Mouse (Mus musculus): ENCODE measurements at regions not wholly inside any gene's neighbourhood (a gene's known extent, or its start where the extent isn't known, plus 50 kb on each side); places are given as distances from the start of the nearest gene placed in this dataset.

GRCm38 (mm10) chr2:75311191-75311590, 347.9 kb upstream of the Hnrnpa3 start:
- no peaks in the 10 kb centered on the region for H3K4me1 ChIP-seq
- H3K9ac ChIP-seq, result no peak overlapping the region
- WGBS, result 44% methylated on average over 4 of the region's 4 CpGs
- H3K27ac ChIP-seq, result no peak overlapping the region
- no peaks in the 10 kb centered on the region for H3K9me3 ChIP-seq
- H3K36me3 ChIP-seq, result no peaks in the 10 kb centered on the region
- no peak for ATAC-seq (ENCODE audit: borderline replicate concordance, extremely low read depth, low FRiP score, low TSS enrichment)
- no peak overlapping the region for H3K4me2 ChIP-seq
- no peak overlapping the region for H3K4me3 ChIP-seq
- peaks cover 22% of the 10 kb centered on the region for H3K27me3 ChIP-seq

GRCm38 (mm10) chr2:75312246-75312645, 346.8 kb upstream of the Hnrnpa3 start:
- Histone ChIP-seq H3K4me2 (no peak overlapping the region), H3K27ac (no peak overlapping the region), H3K27me3 (peaks cover 22% of the 10 kb centered on the region), H3K4me3 (no peak overlapping the region), H3K4me1 (no peaks in the 10 kb centered on the region), H3K36me3 (no peaks in the 10 kb centered on the region), H3K9ac (no peak overlapping the region), H3K9me3 (no peaks in the 10 kb centered on the region)
- no peak for ATAC-seq (ENCODE audit: borderline replicate concordance, extremely low read depth, low FRiP score, low TSS enrichment)
- WGBS, result 10% methylated on average over 7 of the region's 7 CpGs

- Histone ChIP-seq H3K9me3 (no peaks in the 10 kb centered on the region), H3K4me2 (no peak overlapping the region), H3K4me3 (no peak overlapping the region), H3K9ac (no peak overlapping the region), H3K36me3 (no peaks in the 10 kb centered on the region), H3K27me3 (peaks cover 22% of the 10 kb centered on the region), H3K4me1 (no peaks in the 10 kb centered on the region), H3K27ac (no peak overlapping the region)
- no peak for ATAC-seq (ENCODE audit: borderline replicate concordance, extremely low read depth, low FRiP score, low TSS enrichment)
- 21% methylated on average over 7 of the region's 7 CpGs for WGBS
These were observed 343.7 kb upstream of the Hnrnpa3 start for GRCm38 (mm10) chr2:75315341-75315740.

GRCm38 (mm10) chr2:75318190-75318589, 340.9 kb upstream of the Hnrnpa3 start:
- WGBS, result 56% methylated on average over 5 of the region's 5 CpGs

GRCm38 (mm10) chr2:75324146-75324749, 334.8 kb upstream of the Hnrnpa3 start:
- H3K9me3 ChIP-seq, result no peaks in the 10 kb centered on the region
- no peaks in the 10 kb centered on the region for H3K27me3 ChIP-seq
- no peak overlapping the region for H3K9ac ChIP-seq
- no peak overlapping the region for H3K4me3 ChIP-seq
- WGBS, result 82% methylated on average over 10 of the region's 10 CpGs
- no peaks in the 10 kb centered on the region for H3K36me3 ChIP-seq
- no peak for ATAC-seq (ENCODE audit: borderline replicate concordance, extremely low read depth, low FRiP score, low TSS enrichment)
- H3K4me1 ChIP-seq, result no peaks in the 10 kb centered on the region
- no peak overlapping the region for H3K27ac ChIP-seq
- no peak overlapping the region for H3K4me2 ChIP-seq

More at GRCm38 (mm10) chr2:75318190-75318589, 340.9 kb upstream of the Hnrnpa3 start:
- no peak overlapping the region for H3K9ac ChIP-seq
- no peak overlapping the region for H3K4me3 ChIP-seq
- no peak for ATAC-seq (ENCODE audit: borderline replicate concordance, extremely low read depth, low FRiP score, low TSS enrichment)
- no peaks in the 10 kb centered on the region for H3K9me3 ChIP-seq
- H3K27me3 ChIP-seq, result peaks cover 12% of the 10 kb centered on the region
- H3K4me1 ChIP-seq, result no peaks in the 10 kb centered on the region
- no peak overlapping the region for H3K27ac ChIP-seq
- no peaks in the 10 kb centered on the region for H3K36me3 ChIP-seq
- H3K4me2 ChIP-seq, result no peak overlapping the region

GRCm38 (mm10) chr2:75329598-75329997, 329.5 kb upstream of the Hnrnpa3 start:
- no peak for ATAC-seq (ENCODE audit: borderline replicate concordance, extremely low read depth, low FRiP score, low TSS enrichment)

GRCm38 (mm10) chr2:75341310-75341709, 317.8 kb upstream of the Hnrnpa3 start:
- no peak overlapping the region for H3K9ac ChIP-seq
- ATAC-seq (ENCODE audit: borderline replicate concordance, extremely low read depth, low FRiP score, low TSS enrichment), result no peak
- H3K4me2 ChIP-seq, result no peak overlapping the region
- H3K27ac ChIP-seq, result no peak overlapping the region
- no peaks in the 10 kb centered on the region for H3K36me3 ChIP-seq
- H3K4me1 ChIP-seq, result no peaks in the 10 kb centered on the region
- no peaks in the 10 kb centered on the region for H3K27me3 ChIP-seq
- no peaks in the 10 kb centered on the region for H3K9me3 ChIP-seq
- WGBS, result 42% methylated on average over 2 of the region's 2 CpGs
- H3K4me3 ChIP-seq, result no peak overlapping the region

More at GRCm38 (mm10) chr2:75329598-75329997, 329.5 kb upstream of the Hnrnpa3 start:
- H3K4me3 ChIP-seq, result no peak overlapping the region
- H3K9me3 ChIP-seq, result no peaks in the 10 kb centered on the region
- H3K4me1 ChIP-seq, result no peaks in the 10 kb centered on the region
- 33% methylated on average over 2 of the region's 2 CpGs for WGBS
- no peaks in the 10 kb centered on the region for H3K27me3 ChIP-seq
- no peak overlapping the region for H3K9ac ChIP-seq
- no peaks in the 10 kb centered on the region for H3K36me3 ChIP-seq
- H3K27ac ChIP-seq, result no peak overlapping the region
- H3K4me2 ChIP-seq, result no peak overlapping the region

- H3K4me3 ChIP-seq, result no peak overlapping the region
- 51% methylated on average over 6 of the region's 6 CpGs for WGBS
- H3K9ac ChIP-seq, result no peak overlapping the region
- H3K27ac ChIP-seq, result no peak overlapping the region
- H3K36me3 ChIP-seq, result no peaks in the 10 kb centered on the region
- no peaks in the 10 kb centered on the region for H3K9me3 ChIP-seq
- ATAC-seq (ENCODE audit: borderline replicate concordance, extremely low read depth, low FRiP score, low TSS enrichment), result no peak
- no peaks in the 10 kb centered on the region for H3K4me1 ChIP-seq
- H3K27me3 ChIP-seq, result no peaks in the 10 kb centered on the region
- no peak overlapping the region for H3K4me2 ChIP-seq
These were observed 317.3 kb upstream of the Hnrnpa3 start for GRCm38 (mm10) chr2:75341726-75342280.

GRCm38 (mm10) chr2:75350902-75351301, 308.2 kb upstream of the Hnrnpa3 start:
- WGBS, result 68% methylated on average over 3 of the region's 3 CpGs
- Histone ChIP-seq H3K4me3 (no peak overlapping the region), H3K4me2 (no peak overlapping the region), H3K27ac (no peak overlapping the region), H3K27me3 (no peaks in the 10 kb centered on the region), H3K9ac (no peak overlapping the region), H3K9me3 (no peaks in the 10 kb centered on the region), H3K4me1 (no peaks in the 10 kb centered on the region), H3K36me3 (no peaks in the 10 kb centered on the region)
- no peak for ATAC-seq (ENCODE audit: borderline replicate concordance, extremely low read depth, low FRiP score, low TSS enrichment)

- ATAC-seq (ENCODE audit: borderline replicate concordance, extremely low read depth, low FRiP score, low TSS enrichment), result no peak
These were observed 307.1 kb upstream of the Hnrnpa3 start for GRCm38 (mm10) chr2:75351965-75352364.

GRCm38 (mm10) chr2:75352564-75352963, 306.5 kb upstream of the Hnrnpa3 start:
- no peaks in the 10 kb centered on the region for H3K9me3 ChIP-seq
- no peaks in the 10 kb centered on the region for H3K4me1 ChIP-seq
- no peaks in the 10 kb centered on the region for H3K36me3 ChIP-seq
- ATAC-seq (ENCODE audit: borderline replicate concordance, extremely low read depth, low FRiP score, low TSS enrichment), result no peak
- no peak overlapping the region for H3K9ac ChIP-seq
- H3K27me3 ChIP-seq, result no peaks in the 10 kb centered on the region
- H3K27ac ChIP-seq, result no peak overlapping the region
- H3K4me3 ChIP-seq, result no peak overlapping the region
- H3K4me2 ChIP-seq, result no peak overlapping the region
- 90% methylated on average over 4 of the region's 4 CpGs for WGBS

More at GRCm38 (mm10) chr2:75351965-75352364, 307.1 kb upstream of the Hnrnpa3 start:
- Histone ChIP-seq H3K27ac (no peak overlapping the region), H3K9me3 (no peaks in the 10 kb centered on the region), H3K4me1 (no peaks in the 10 kb centered on the region), H3K27me3 (no peaks in the 10 kb centered on the region), H3K4me2 (no peak overlapping the region), H3K4me3 (no peak overlapping the region), H3K9ac (no peak overlapping the region), H3K36me3 (no peaks in the 10 kb centered on the region)
- 92% methylated on average over 5 of the region's 5 CpGs for WGBS

GRCm38 (mm10) chr2:75356691-75357375, 302.2 kb upstream of the Hnrnpa3 start:
- H3K4me1 ChIP-seq, result no peaks in the 10 kb centered on the region
- H3K27ac ChIP-seq, result no peak overlapping the region
- no peaks in the 10 kb centered on the region for H3K27me3 ChIP-seq
- H3K36me3 ChIP-seq, result no peaks in the 10 kb centered on the region
- no peak for ATAC-seq (ENCODE audit: borderline replicate concordance, extremely low read depth, low FRiP score, low TSS enrichment)
- no peak overlapping the region for H3K4me3 ChIP-seq
- H3K4me2 ChIP-seq, result no peak overlapping the region
- 55% methylated on average over 8 of the region's 8 CpGs for WGBS
- no peak overlapping the region for H3K9ac ChIP-seq
- no peaks in the 10 kb centered on the region for H3K9me3 ChIP-seq
